Mouse (Mus musculus): ENCODE measurements around the gene Nhej1. TPM values are rescaled to one million over a fixed set of nuclear protein-coding genes. Genes with fewer than 3 reads are reported as not detected.

Nhej1 gene
- polyA plus RNA-seq, 1 experiment from 2014 or later, result 10.9 TPM

DNA sequence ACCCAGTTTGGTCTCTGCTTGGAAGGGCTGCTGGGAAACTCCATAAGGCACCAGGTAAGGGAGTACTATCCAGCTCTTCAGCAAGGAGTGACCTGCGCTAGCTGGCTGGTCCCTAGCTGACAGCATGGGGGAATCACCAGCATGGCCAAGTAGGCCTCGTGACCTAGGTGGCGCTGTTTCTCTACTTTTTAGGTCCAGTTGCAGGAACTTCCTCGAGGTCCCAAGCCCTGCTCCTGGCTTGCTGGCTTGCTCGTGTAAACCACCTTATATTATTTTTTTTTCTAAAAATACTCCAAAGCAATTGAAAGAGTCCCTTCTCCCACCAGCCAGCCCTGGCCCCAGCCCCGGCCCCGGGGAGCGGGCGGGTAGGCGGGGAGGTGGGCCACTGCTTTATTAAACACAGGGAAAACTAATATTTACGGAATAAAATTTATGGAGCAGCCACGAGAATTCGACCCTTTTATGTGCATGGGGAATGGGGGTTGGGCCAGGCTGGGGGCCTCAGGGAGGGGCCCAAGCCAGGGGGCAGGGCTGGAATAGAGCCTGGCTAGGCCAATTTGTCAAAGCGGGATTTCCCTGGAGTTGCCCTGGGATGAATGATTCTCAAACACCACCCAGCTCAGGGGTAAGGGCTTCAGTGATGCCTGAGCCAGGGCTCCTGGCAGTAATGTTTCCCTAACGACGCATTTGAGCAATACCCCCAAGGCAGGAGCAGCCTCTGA lies 160.3 kb downstream of the Nhej1 start:
- H3K27ac ChIP-seq, result peak overlapping the region; percentile 74
- 7% methylated on average over 16 of the region's 16 CpGs for WGBS
- H3K9ac ChIP-seq, result no peak overlapping the region

GRCm38 (mm10) chr1:74962853-74963227 lies 162.2 kb downstream of the Nhej1 start:
- no peaks in the 10 kb centered on the region for H3K36me3 ChIP-seq
- no peak overlapping the region for H3K4me3 ChIP-seq
- no peak for ATAC-seq (ENCODE audit: insufficient number of reproducible peaks, low FRiP score, low TSS enrichment, low read depth)
- peaks cover 6% of the 10 kb centered on the region for H3K4me1 ChIP-seq
- WGBS, result 95% methylated on average over 5 of the region's 5 CpGs
- peaks cover 9% of the 10 kb centered on the region; the same call in 1 of the 2 replicates for H3K27me3 ChIP-seq
- H3K27ac ChIP-seq, result no peak overlapping the region
- H3K9ac ChIP-seq, result no peak overlapping the region
- no peaks in the 10 kb centered on the region for H3K9me3 ChIP-seq
- H3K4me2 ChIP-seq, result no peak overlapping the region

More for the DNA sequence above, 160.3 kb downstream of the Nhej1 start:
- Histone ChIP-seq H3K27me3 (0 out of 2 replicates have a peak, but pooled peaks cover 3% of the 10 kb centered on the region), H3K9me3 (no peaks in the 10 kb centered on the region), H3K4me2 (peak overlapping the region; percentile 45), H3K4me1 (peaks cover 6% of the 10 kb centered on the region), H3K4me3 (peak overlapping the region; percentile 23), H3K36me3 (no peaks in the 10 kb centered on the region)
- ATAC-seq (ENCODE audit: insufficient number of reproducible peaks, low FRiP score, low TSS enrichment, low read depth), result peak; percentile 75

- peaks cover 6% of the 10 kb centered on the region for H3K4me1 ChIP-seq
- H3K27me3 ChIP-seq, result peaks cover 14% of the 10 kb centered on the region
- 68% methylated on average over 5 of the region's 5 CpGs for WGBS
- no peaks in the 10 kb centered on the region for H3K9me3 ChIP-seq
- no peaks in the 10 kb centered on the region for H3K36me3 ChIP-seq
- no peak overlapping the region for H3K4me2 ChIP-seq
- ATAC-seq (ENCODE audit: insufficient number of reproducible peaks, low FRiP score, low TSS enrichment, low read depth), result no peak
- H3K4me3 ChIP-seq, result no peak overlapping the region
- H3K27ac ChIP-seq, result no peak overlapping the region
- no peak overlapping the region for H3K9ac ChIP-seq
These were observed 162.7 kb downstream of the Nhej1 start for GRCm38 (mm10) chr1:74962126-74962852.

DNA sequence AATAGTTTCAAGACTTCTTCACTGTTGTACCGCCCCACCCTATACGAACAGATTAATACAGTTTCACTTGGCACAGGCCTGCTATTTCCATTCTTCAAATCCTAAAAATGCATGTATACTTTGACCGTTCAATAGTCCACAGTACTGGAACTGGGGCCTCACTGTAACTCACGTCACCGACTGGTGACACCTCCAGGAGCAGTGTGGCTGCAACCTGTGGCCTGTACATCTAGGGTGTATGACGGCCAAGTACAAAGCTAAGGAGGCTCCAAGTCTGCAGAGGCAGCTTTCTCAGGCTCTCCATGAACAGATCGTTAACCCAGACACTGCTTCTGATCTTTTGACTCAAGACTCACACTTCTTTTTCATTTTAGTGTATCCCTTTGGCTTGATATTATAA lies 163.3 kb downstream of the Nhej1 start:
- H3K36me3 ChIP-seq, result no peaks in the 10 kb centered on the region
- 84% methylated on average over 7 of the region's 7 CpGs for WGBS
- no peak overlapping the region for H3K4me3 ChIP-seq
- H3K27ac ChIP-seq, result no peak overlapping the region
- peaks cover 6% of the 10 kb centered on the region for H3K4me1 ChIP-seq
- no peaks in the 10 kb centered on the region for H3K9me3 ChIP-seq
- no peak overlapping the region for H3K4me2 ChIP-seq
- no peak overlapping the region for H3K9ac ChIP-seq
- H3K27me3 ChIP-seq, result peaks cover 19% of the 10 kb centered on the region
- no peak for ATAC-seq (ENCODE audit: insufficient number of reproducible peaks, low FRiP score, low TSS enrichment, low read depth)

- Histone ChIP-seq H3K4me2 (no peak overlapping the region), H3K4me1 (peaks cover 5% of the 10 kb centered on the region), H3K4me3 (no peak overlapping the region), H3K27me3 (peaks cover 23% of the 10 kb centered on the region), H3K36me3 (no peaks in the 10 kb centered on the region), H3K27ac (no peak overlapping the region), H3K9ac (no peak overlapping the region), H3K9me3 (no peaks in the 10 kb centered on the region)
- ATAC-seq (ENCODE audit: insufficient number of reproducible peaks, low FRiP score, low TSS enrichment, low read depth), result no peak
- 86% methylated on average over 7 of the region's 7 CpGs for WGBS
These were observed 164.9 kb downstream of the Nhej1 start for GRCm38 (mm10) chr1:74960059-74960458.

DNA sequence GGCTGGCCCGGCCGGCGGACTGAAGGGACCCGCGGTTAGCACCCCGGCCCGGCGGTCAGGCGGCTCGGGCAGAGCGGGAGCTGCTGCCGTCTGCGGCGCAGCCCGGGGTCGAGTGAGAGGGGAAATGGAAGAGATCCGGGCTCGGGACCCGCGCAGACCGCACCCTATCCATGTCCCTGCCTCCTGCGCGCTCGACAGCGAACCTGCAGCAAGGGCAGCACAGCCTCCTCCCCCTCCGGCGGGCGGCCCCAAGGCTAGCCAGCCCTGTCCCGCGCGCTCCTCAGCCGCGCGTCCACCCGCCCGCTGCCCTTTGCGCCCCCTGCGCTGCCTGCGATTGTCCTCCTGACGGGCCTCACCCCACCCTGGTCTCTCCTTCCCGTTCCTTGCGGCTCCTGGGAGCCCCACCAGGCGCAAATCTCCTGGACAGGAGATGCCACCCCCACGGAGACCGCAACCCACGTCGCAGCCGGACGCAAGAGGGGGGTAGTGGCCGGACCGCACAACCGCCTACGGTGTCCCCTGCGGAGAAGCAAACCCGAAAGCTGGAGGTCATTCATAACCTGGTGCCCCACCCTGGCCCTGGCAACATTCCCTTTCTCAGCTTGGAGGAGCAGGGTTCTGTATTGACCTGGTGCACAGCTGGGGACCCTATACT lies 173.3 kb downstream of the Nhej1 start, which contains the start of gene Ihh:
Ihh (minus strand) TSS at position 117 of the 655 bp plus-strand sequence.
- Histone ChIP-seq H3K27ac (no peak within 1 kb of the TSS), H3K4me1 (peaks cover 32% of the 10 kb centered on the region), H3K4me2 (peak within 1 kb of the TSS; percentile 78), H3K27me3 (peaks cover 87% of the 10 kb centered on the region), H3K4me3 (peak within 1 kb of the TSS; percentile 41), H3K9ac (no peak within 1 kb of the TSS; the same call in 1 of the 2 replicates), H3K9me3 (no peaks in the 10 kb centered on the region), H3K36me3 (no peaks in the 10 kb centered on the region)
- ATAC-seq (ENCODE audit: insufficient number of reproducible peaks, low FRiP score, low TSS enrichment, low read depth), result no peak
- WGBS, result 1% methylated on average over 49 of the region's 55 CpGs

DNA sequence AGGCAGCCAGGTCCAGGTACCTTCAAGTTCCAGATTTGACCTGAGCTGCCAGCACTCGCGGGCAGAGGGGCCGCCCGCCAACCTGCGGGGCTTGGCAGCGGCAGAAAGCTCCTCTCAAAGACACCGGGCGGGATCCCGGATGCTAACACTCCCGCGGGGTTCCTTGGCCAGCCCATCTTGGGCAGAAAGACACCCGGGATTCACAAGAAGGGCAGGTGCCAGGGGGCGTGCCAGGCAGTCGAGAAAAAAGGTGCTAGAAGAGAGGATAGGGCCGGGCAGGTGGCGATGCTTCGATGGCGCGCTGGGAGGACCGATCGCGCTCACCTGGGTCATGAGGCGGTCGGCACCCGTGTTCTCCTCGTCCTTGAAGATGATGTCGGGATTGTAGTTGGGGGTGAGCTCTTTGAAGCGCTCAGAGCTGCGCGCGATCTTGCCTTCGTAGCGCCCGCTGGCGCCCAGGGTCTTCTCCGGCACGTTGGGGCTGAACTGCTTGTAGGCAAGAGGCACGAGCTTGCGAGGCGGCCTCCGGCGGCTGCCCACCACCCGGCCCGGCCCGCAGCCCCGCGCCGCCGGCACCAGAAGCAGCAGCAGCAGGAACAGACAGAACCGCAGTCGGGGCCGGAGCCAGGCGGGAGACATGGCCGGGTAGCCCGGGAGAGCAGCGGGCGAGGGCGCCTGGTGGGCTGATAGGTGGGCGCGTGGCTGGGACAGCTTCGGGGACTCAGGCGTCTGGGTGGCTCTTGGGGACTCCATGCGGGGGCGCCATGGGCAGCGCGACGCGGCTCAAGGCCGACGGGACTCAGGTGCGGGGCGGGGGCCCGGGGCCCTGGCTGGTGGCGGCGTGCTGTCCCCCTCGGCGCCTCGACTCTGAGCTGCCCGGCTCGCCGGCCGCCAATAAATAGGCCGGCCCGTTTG lies 174.2 kb downstream of the Nhej1 start:
- no peak overlapping the region for H3K27ac ChIP-seq
- H3K9me3 ChIP-seq, result no peaks in the 10 kb centered on the region
- peak overlapping the region; percentile 78 for H3K4me2 ChIP-seq
- H3K36me3 ChIP-seq, result no peaks in the 10 kb centered on the region
- peak overlapping the region; percentile 41 for H3K4me3 ChIP-seq
- 1% methylated on average over 78 of the region's 84 CpGs for WGBS
- H3K27me3 ChIP-seq, result peaks cover 95% of the 10 kb centered on the region
- no peak overlapping the region; the same call in 1 of the 2 replicates for H3K9ac ChIP-seq
- peaks cover 32% of the 10 kb centered on the region for H3K4me1 ChIP-seq
- no peak for ATAC-seq (ENCODE audit: insufficient number of reproducible peaks, low FRiP score, low TSS enrichment, low read depth)

DNA sequence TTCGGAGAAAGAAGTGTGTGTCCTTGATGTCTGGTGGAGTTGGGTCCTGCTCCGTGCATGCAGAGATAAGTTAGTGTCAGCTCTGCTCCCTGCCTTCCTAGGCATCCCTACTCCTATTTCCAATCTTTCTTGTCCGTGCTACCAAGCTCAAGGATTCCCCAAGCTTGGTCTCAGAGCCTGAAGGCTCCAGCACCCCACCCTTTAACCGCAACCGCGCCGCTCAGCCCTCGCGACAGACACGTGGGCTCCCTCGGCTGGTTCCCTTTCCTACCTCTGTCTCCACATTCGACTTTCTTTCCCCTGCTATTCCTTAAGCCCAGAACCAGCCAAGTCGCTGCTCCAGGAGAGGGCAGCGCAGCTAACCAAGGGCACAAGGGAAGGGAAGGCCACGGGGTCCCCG lies 174.9 kb downstream of the Nhej1 start:
- H3K9ac ChIP-seq, result no peak overlapping the region
- peak overlapping the region; percentile 41 for H3K4me3 ChIP-seq
- peak overlapping the region; percentile 78 for H3K4me2 ChIP-seq
- peaks cover 32% of the 10 kb centered on the region for H3K4me1 ChIP-seq
- H3K27me3 ChIP-seq, result peaks cover 99% of the 10 kb centered on the region
- no peak for ATAC-seq (ENCODE audit: insufficient number of reproducible peaks, low FRiP score, low TSS enrichment, low read depth)
- no peak overlapping the region for H3K27ac ChIP-seq
- under 1% methylated on average over 16 of the region's 16 CpGs for WGBS
- H3K36me3 ChIP-seq, result no peaks in the 10 kb centered on the region
- H3K9me3 ChIP-seq, result no peaks in the 10 kb centered on the region

DNA sequence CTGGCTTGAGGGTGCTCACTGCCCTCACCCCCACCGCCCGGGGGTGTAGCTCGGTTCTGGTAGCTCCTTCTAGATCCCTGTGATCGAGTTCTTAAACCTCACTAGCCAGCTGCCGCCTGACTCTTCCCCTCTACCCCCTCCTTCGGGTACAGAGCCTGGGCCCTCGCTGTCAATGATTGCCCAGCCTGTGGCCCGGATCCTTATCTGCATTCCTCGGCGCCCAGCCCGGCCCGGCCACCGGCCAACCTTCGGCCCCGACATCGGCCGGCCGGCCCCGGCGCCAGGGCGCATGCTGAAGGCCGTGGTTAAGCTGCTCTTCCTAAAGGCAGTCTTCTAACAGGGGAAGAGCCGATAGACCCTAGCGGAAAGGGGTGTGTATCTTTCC lies 175.3 kb downstream of the Nhej1 start:
- Histone ChIP-seq H3K27me3 (peaks cover 99% of the 10 kb centered on the region), H3K4me2 (0 out of 2 replicates have a peak overlapping the region, but pooled peaks have one; percentile 78), H3K4me3 (peak overlapping the region; percentile 41), H3K9ac (no peak overlapping the region), H3K4me1 (peaks cover 32% of the 10 kb centered on the region), H3K27ac (no peak overlapping the region), H3K9me3 (no peaks in the 10 kb centered on the region), H3K36me3 (no peaks in the 10 kb centered on the region)
- 3% methylated on average over 24 of the region's 24 CpGs for WGBS
- no peak for ATAC-seq (ENCODE audit: insufficient number of reproducible peaks, low FRiP score, low TSS enrichment, low read depth)

DNA sequence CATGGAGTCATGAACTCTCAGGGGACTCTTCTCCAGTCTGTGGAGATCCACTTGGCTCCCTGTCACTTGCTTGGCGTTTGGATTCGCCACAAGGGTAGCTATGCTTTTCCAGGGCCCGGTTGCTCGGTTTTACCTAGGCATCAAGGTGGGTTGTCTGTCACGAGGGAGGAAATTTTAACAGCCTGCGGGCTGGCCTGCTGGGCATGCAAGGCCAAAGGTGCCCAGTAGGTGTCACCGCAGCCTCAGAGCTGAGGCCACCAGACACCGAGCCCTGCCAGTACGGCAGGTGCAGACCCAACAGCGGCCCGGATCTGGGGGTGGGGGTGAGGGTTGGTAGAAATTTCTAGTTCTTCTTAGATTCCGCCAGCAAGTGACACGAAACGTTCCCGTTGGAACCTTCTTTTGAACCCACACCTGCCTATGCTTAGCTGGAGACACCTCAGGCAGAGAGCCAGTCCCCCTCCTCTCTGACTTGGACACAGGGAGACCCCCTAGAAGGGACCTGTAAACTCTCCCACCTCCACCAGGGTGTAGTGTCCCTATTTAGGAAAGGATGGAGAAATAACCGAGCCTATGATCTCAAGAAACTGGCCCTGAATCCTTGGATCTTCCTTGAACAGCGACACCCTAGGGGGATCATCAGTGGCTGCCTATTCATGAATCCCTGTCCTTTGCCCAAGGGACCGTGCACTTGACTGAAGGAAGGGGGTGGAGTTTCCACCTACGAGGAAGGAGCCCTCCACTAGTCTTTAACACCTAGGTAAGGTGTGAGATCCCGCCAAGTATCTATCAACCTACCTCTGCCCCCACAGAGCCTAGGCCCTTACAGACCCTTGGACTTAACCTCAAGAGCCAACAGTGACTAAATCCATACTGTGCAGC lies 176.0 kb downstream of the Nhej1 start:
- Histone ChIP-seq H3K36me3 (no peaks in the 10 kb centered on the region), H3K27ac (no peak overlapping the region), H3K4me1 (peaks cover 32% of the 10 kb centered on the region), H3K9me3 (no peaks in the 10 kb centered on the region), H3K4me3 (peak overlapping the region; percentile 41; the same call in 1 of the 2 replicates), H3K4me2 (peak overlapping the region; percentile 78; the same call in 1 of the 2 replicates), H3K27me3 (peaks cover 100% of the 10 kb centered on the region), H3K9ac (no peak overlapping the region)
- no peak for ATAC-seq (ENCODE audit: insufficient number of reproducible peaks, low FRiP score, low TSS enrichment, low read depth)
- WGBS, result 3% methylated on average over 20 of the region's 20 CpGs
